Mouse (Mus musculus) erythroblast, embryonic 14.5 days (primary cell): ENCODE results near the gene Zfp961.

ENCODE experiments used
- GATA1 ChIP-seq: IDR thresholded peaks from 2 replicates; pipeline ENCODE4 v1.6.1; 2012; ENCODE audit warnings: low read length, inconsistent platforms, mixed read lengths
- TAL1 ChIP-seq: IDR thresholded peaks from 3 replicates; pipeline ENCODE4 v1.6.1; 2012; ENCODE audit warnings: low read length, inconsistent platforms, mixed read lengths

- TF ChIP-seq TAL1 = no peak
- no peak for TF ChIP-seq GATA1
These were observed 23.1 kb upstream of the Zfp961 start for GRCm38 (mm10) chr8:71927779-71928178.
